Mouse (Mus musculus): ENCODE data around the gene Slc9a9.
A peak's percentile ranks its signal among the peaks of the same experiment; 100 is the strongest.

Slc9a9 gene

GRCm38 (mm10) chr9:94833836-94834235, 164.1 kb downstream of the Slc9a9 start:
- DNase-seq (ENCODE audit: low spot score in 2 of 2): no peak

- DNase-seq (ENCODE audit: low spot score in 2 of 2): no peak
Measured at GRCm38 (mm10) chr9:94837384-94837783, 167.7 kb downstream of the Slc9a9 start.

- no peak for DNase-seq (ENCODE audit: low spot score in 2 of 2)
Measured at GRCm38 (mm10) chr9:94838479-94839031, 168.8 kb downstream of the Slc9a9 start.

GRCm38 (mm10) chr9:94839204-94839603, 169.5 kb downstream of the Slc9a9 start:
- DNase-seq (ENCODE audit: low spot score in 2 of 2): peak; percentile 9 to 24

- DNase-seq (ENCODE audit: low spot score in 2 of 2): no peak
Measured at GRCm38 (mm10) chr9:94840398-94840797, 170.7 kb downstream of the Slc9a9 start.

- DNase-seq (ENCODE audit: low spot score in 2 of 2): no peak
Measured at GRCm38 (mm10) chr9:94840972-94841371, 171.3 kb downstream of the Slc9a9 start.

- DNase-seq (ENCODE audit: low spot score in 2 of 2): no peak
Measured at GRCm38 (mm10) chr9:94844176-94844575, 174.5 kb downstream of the Slc9a9 start.

GRCm38 (mm10) chr9:94847624-94848023, 177.9 kb downstream of the Slc9a9 start:
- no peak for DNase-seq (ENCODE audit: low spot score in 2 of 2)

- no peak for DNase-seq (ENCODE audit: low spot score in 2 of 2)
Measured at GRCm38 (mm10) chr9:94851550-94851949, 181.8 kb downstream of the Slc9a9 start.

- DNase-seq (ENCODE audit: low spot score in 2 of 2): no peak
Measured at GRCm38 (mm10) chr9:94856093-94856492, 186.4 kb downstream of the Slc9a9 start.

GRCm38 (mm10) chr9:94868557-94868956, 198.8 kb downstream of the Slc9a9 start:
- no peak for DNase-seq (ENCODE audit: low spot score in 2 of 2)

GRCm38 (mm10) chr9:94869023-94869799, 199.5 kb downstream of the Slc9a9 start:
- DNase-seq (ENCODE audit: low spot score in 2 of 2): no peak

- DNase-seq (ENCODE audit: low spot score in 2 of 2): no peak
Measured at GRCm38 (mm10) chr9:94882517-94882916, 212.8 kb downstream of the Slc9a9 start.

GRCm38 (mm10) chr9:94883435-94883834, 213.7 kb downstream of the Slc9a9 start:
- no peak for DNase-seq (ENCODE audit: low spot score in 2 of 2)

GRCm38 (mm10) chr9:94885151-94885550, 215.4 kb downstream of the Slc9a9 start:
- no peak for DNase-seq (ENCODE audit: low spot score in 2 of 2)

GRCm38 (mm10) chr9:94889647-94890046, 219.9 kb downstream of the Slc9a9 start:
- no peak for DNase-seq (ENCODE audit: low spot score in 2 of 2)

GRCm38 (mm10) chr9:94895882-94896281, 226.2 kb downstream of the Slc9a9 start:
- DNase-seq (ENCODE audit: low spot score in 2 of 2): no peak

GRCm38 (mm10) chr9:94904180-94904579, 234.5 kb downstream of the Slc9a9 start:
- no peak for DNase-seq (ENCODE audit: low spot score in 2 of 2)

- no peak for DNase-seq (ENCODE audit: low spot score in 2 of 2)
Measured at GRCm38 (mm10) chr9:94907020-94907610, 237.4 kb downstream of the Slc9a9 start.

GRCm38 (mm10) chr9:94912071-94912470, 242.4 kb downstream of the Slc9a9 start:
- no peak for DNase-seq (ENCODE audit: low spot score in 2 of 2)

- no peak for DNase-seq (ENCODE audit: low spot score in 2 of 2)
Measured at GRCm38 (mm10) chr9:94922062-94922461, 252.4 kb downstream of the Slc9a9 start.

GRCm38 (mm10) chr9:94925845-94926244, 256.1 kb downstream of the Slc9a9 start:
- no peak for DNase-seq (ENCODE audit: low spot score in 2 of 2)

GRCm38 (mm10) chr9:94927101-94927500, 257.4 kb downstream of the Slc9a9 start:
- no peak for DNase-seq (ENCODE audit: low spot score in 2 of 2)
